Mouse (Mus musculus): ENCODE measurements at regions not wholly inside any gene's neighbourhood (a gene's known extent, or its start where the extent isn't known, plus 50 kb on each side); places are given as distances from the start of the nearest gene placed in this dataset.

GRCm38 (mm10) chr3:37962043-37962810 lies 237.9 kb upstream of the Gm5148 start:
- no peak for ATAC-seq (ENCODE audit: low FRiP score)
- Histone ChIP-seq H3K9me3 (ENCODE audit: control insufficient read depth, low read length) (no peaks in the 10 kb centered on the region), H3K4me1 (replicated peaks; ENCODE audit: control insufficient read depth, insufficient read depth, low read length) (no peaks in the 10 kb centered on the region), H3K4me3 (replicated peaks; ENCODE audit: low read length) (no peak overlapping the region), H3K27ac (no peak overlapping the region), H3K9ac (no peak overlapping the region), H3K4me2 (replicated peaks) (no peak overlapping the region), H3K36me3 (replicated peaks; ENCODE audit: control insufficient read depth, insufficient read depth) (no peaks in the 10 kb centered on the region), H3K27me3 (ENCODE audit: control insufficient read depth, insufficient read depth, low read length) (no peaks in the 10 kb centered on the region)
- no peak for DNase-seq (ENCODE audit: low spot score)
- WGBS: 72% methylated on average over 12 of the region's 12 CpGs

- Histone ChIP-seq H3K27me3 (ENCODE audit: control insufficient read depth, insufficient read depth, low read length) (no peaks in the 10 kb centered on the region), H3K9ac (no peak overlapping the region), H3K4me3 (replicated peaks; ENCODE audit: low read length) (no peak overlapping the region), H3K9me3 (ENCODE audit: control insufficient read depth, low read length) (peaks cover 6% of the 10 kb centered on the region; the same call in 1 of the 2 replicates), H3K36me3 (replicated peaks; ENCODE audit: control insufficient read depth, insufficient read depth) (no peaks in the 10 kb centered on the region), H3K27ac (no peak overlapping the region), H3K4me1 (replicated peaks; ENCODE audit: control insufficient read depth, insufficient read depth, low read length) (no peaks in the 10 kb centered on the region), H3K4me2 (replicated peaks) (no peak overlapping the region)
- ATAC-seq (ENCODE audit: low FRiP score): no peak
- DNase-seq (ENCODE audit: low spot score): no peak
- WGBS: 52% methylated on average over 6 of the region's 6 CpGs
Observed at GRCm38 (mm10) chr3:37958361-37958978, 234.2 kb upstream of the Gm5148 start.

- H3K4me1 ChIP-seq (replicated peaks; ENCODE audit: control insufficient read depth, insufficient read depth, low read length): no peaks in the 10 kb centered on the region
- no peaks in the 10 kb centered on the region for H3K27me3 ChIP-seq (ENCODE audit: control insufficient read depth, insufficient read depth, low read length)
- no peaks in the 10 kb centered on the region for H3K36me3 ChIP-seq (replicated peaks; ENCODE audit: control insufficient read depth, insufficient read depth)
- no peak overlapping the region for H3K4me3 ChIP-seq (replicated peaks; ENCODE audit: low read length)
- 92% methylated on average over 6 of the region's 6 CpGs for WGBS
- H3K27ac ChIP-seq: no peak overlapping the region
- peaks cover 6% of the 10 kb centered on the region; the same call in 1 of the 2 replicates for H3K9me3 ChIP-seq (ENCODE audit: control insufficient read depth, low read length)
- ATAC-seq (ENCODE audit: low FRiP score) (no peak), DNase-seq (ENCODE audit: low spot score) (no peak)
- H3K9ac ChIP-seq: no peak overlapping the region
- no peak overlapping the region for H3K4me2 ChIP-seq (replicated peaks)
Observed at GRCm38 (mm10) chr3:37956543-37956942, 232.3 kb upstream of the Gm5148 start.

- DNase-seq (ENCODE audit: low spot score): no peak
- Histone ChIP-seq H3K27me3 (ENCODE audit: control insufficient read depth, insufficient read depth, low read length) (no peaks in the 10 kb centered on the region), H3K4me3 (replicated peaks; ENCODE audit: low read length) (no peak overlapping the region), H3K27ac (no peak overlapping the region), H3K9me3 (ENCODE audit: control insufficient read depth, low read length) (peaks cover 6% of the 10 kb centered on the region; the same call in 1 of the 2 replicates), H3K9ac (no peak overlapping the region), H3K36me3 (replicated peaks; ENCODE audit: control insufficient read depth, insufficient read depth) (no peaks in the 10 kb centered on the region), H3K4me1 (replicated peaks; ENCODE audit: control insufficient read depth, insufficient read depth, low read length) (no peaks in the 10 kb centered on the region), H3K4me2 (replicated peaks) (no peak overlapping the region)
- 79% methylated on average over 3 of the region's 3 CpGs for whole genome bisulfite sequencing
- ATAC-seq (ENCODE audit: low FRiP score): no peak
Observed at GRCm38 (mm10) chr3:37952891-37953290, 228.6 kb upstream of the Gm5148 start.

- Histone ChIP-seq H3K27ac (no peak overlapping the region), H3K4me2 (replicated peaks) (no peak overlapping the region), H3K9ac (no peak overlapping the region), H3K27me3 (ENCODE audit: control insufficient read depth, insufficient read depth, low read length) (no peaks in the 10 kb centered on the region), H3K4me3 (replicated peaks; ENCODE audit: low read length) (no peak overlapping the region), H3K9me3 (ENCODE audit: control insufficient read depth, low read length) (peaks cover 6% of the 10 kb centered on the region; the same call in 1 of the 2 replicates), H3K36me3 (replicated peaks; ENCODE audit: control insufficient read depth, insufficient read depth) (no peaks in the 10 kb centered on the region), H3K4me1 (replicated peaks; ENCODE audit: control insufficient read depth, insufficient read depth, low read length) (no peaks in the 10 kb centered on the region)
- no peak for ATAC-seq (ENCODE audit: low FRiP score)
- DNase-seq (ENCODE audit: low spot score): no peak
Observed at GRCm38 (mm10) chr3:37952251-37952650, 228.0 kb upstream of the Gm5148 start.

GRCm38 (mm10) chr3:37943661-37944060 lies 219.4 kb upstream of the Gm5148 start:
- H3K36me3 ChIP-seq (replicated peaks; ENCODE audit: control insufficient read depth, insufficient read depth): no peaks in the 10 kb centered on the region
- no peak overlapping the region for H3K27ac ChIP-seq
- H3K4me1 ChIP-seq (replicated peaks; ENCODE audit: control insufficient read depth, insufficient read depth, low read length): no peaks in the 10 kb centered on the region
- H3K4me2 ChIP-seq (replicated peaks): no peak overlapping the region
- H3K9me3 ChIP-seq (ENCODE audit: control insufficient read depth, low read length): no peaks in the 10 kb centered on the region
- DNase-seq (ENCODE audit: low spot score) (no peak), ATAC-seq (ENCODE audit: low FRiP score) (no peak)
- H3K4me3 ChIP-seq (replicated peaks; ENCODE audit: low read length): no peak overlapping the region
- no peaks in the 10 kb centered on the region for H3K27me3 ChIP-seq (ENCODE audit: control insufficient read depth, insufficient read depth, low read length)
- no peak overlapping the region for H3K9ac ChIP-seq

- Histone ChIP-seq H3K9me3 (ENCODE audit: control insufficient read depth, low read length) (no peaks in the 10 kb centered on the region), H3K27me3 (ENCODE audit: control insufficient read depth, insufficient read depth, low read length) (no peaks in the 10 kb centered on the region), H3K4me2 (replicated peaks) (no peak overlapping the region), H3K4me1 (replicated peaks; ENCODE audit: control insufficient read depth, insufficient read depth, low read length) (peaks cover 16% of the 10 kb centered on the region), H3K27ac (no peak overlapping the region), H3K4me3 (replicated peaks; ENCODE audit: low read length) (no peak overlapping the region), H3K9ac (no peak overlapping the region), H3K36me3 (replicated peaks; ENCODE audit: control insufficient read depth, insufficient read depth) (no peaks in the 10 kb centered on the region)
- DNase-seq (ENCODE audit: low spot score) (no peak), ATAC-seq (ENCODE audit: low FRiP score) (no peak)
- 78% methylated on average over 3 of the region's 3 CpGs for WGBS
Observed at GRCm38 (mm10) chr3:37940016-37940415, 215.7 kb upstream of the Gm5148 start.

GRCm38 (mm10) chr3:37938870-37939269 lies 214.6 kb upstream of the Gm5148 start:
- WGBS: 95% methylated on average over 11 of the region's 11 CpGs
- H3K27ac ChIP-seq: no peak overlapping the region
- DNase-seq (ENCODE audit: low spot score) (no peak), ATAC-seq (ENCODE audit: low FRiP score) (no peak)
- H3K4me3 ChIP-seq (replicated peaks; ENCODE audit: low read length): no peak overlapping the region
- no peak overlapping the region for H3K9ac ChIP-seq
- no peak overlapping the region for H3K4me2 ChIP-seq (replicated peaks)
- no peaks in the 10 kb centered on the region for H3K27me3 ChIP-seq (ENCODE audit: control insufficient read depth, insufficient read depth, low read length)
- H3K36me3 ChIP-seq (replicated peaks; ENCODE audit: control insufficient read depth, insufficient read depth): no peaks in the 10 kb centered on the region
- H3K9me3 ChIP-seq (ENCODE audit: control insufficient read depth, low read length): no peaks in the 10 kb centered on the region
- peaks cover 16% of the 10 kb centered on the region for H3K4me1 ChIP-seq (replicated peaks; ENCODE audit: control insufficient read depth, insufficient read depth, low read length)

- no peaks in the 10 kb centered on the region for H3K9me3 ChIP-seq (ENCODE audit: control insufficient read depth, low read length)
- WGBS: 44% methylated on average over 3 of the region's 3 CpGs
- no peaks in the 10 kb centered on the region for H3K27me3 ChIP-seq (ENCODE audit: control insufficient read depth, insufficient read depth, low read length)
- H3K27ac ChIP-seq: no peak overlapping the region
- no peak overlapping the region for H3K9ac ChIP-seq
- DNase-seq (ENCODE audit: low spot score) (no peak), ATAC-seq (ENCODE audit: low FRiP score) (no peak)
- H3K36me3 ChIP-seq (replicated peaks; ENCODE audit: control insufficient read depth, insufficient read depth): no peaks in the 10 kb centered on the region
- H3K4me3 ChIP-seq (replicated peaks; ENCODE audit: low read length): no peak overlapping the region
- peaks cover 16% of the 10 kb centered on the region for H3K4me1 ChIP-seq (replicated peaks; ENCODE audit: control insufficient read depth, insufficient read depth, low read length)
- H3K4me2 ChIP-seq (replicated peaks): no peak overlapping the region
Observed at GRCm38 (mm10) chr3:37938284-37938596, 213.9 kb upstream of the Gm5148 start.

Measured in hindbrain, embryonic 14.5 days (tissue).